Mouse (Mus musculus): ENCODE data around the gene Ptpn13. TPM values are rescaled to one million over a fixed set of nuclear protein-coding genes. Genes with fewer than 3 reads are reported as not detected.

Ptpn13 gene
- total and polyA plus RNA-seq, 3 experiments = 0.04 TPM; not detected in 2

DNA sequence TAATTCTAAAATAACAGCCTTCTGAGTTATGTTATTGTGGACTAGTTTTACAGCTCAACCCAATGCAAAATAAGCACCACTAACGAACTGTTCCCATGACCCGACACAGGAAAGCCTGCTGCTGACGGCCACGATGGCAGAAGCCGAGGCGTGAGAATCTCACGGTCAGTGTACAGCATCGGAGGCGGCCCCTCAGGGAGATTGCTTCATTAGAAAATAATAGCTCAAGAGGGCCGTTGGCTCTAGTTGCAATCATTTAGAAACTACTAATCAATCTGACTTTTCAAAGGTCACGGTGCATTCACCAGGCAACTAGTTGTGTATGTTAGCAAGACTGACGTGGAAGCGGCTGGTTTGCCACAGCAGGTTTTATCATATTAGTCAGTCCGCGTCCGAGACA lies 31.2 kb upstream of the Ptpn13 start:
- peaks cover 3 to 17% of the 10 kb centered on the region in 2 experiments; a peak in 3 of 4 replicates for H3K4me1 ChIP-seq (ENCODE audit: control insufficient read depth in 1 of 2, insufficient read depth in 2 of 2)
- no peak overlapping the region for H3K4me2 ChIP-seq (ENCODE audit: insufficient read depth, low read depth, poor library complexity, severe bottlenecking)
- no peaks in the 10 kb centered on the region for H3K9me3 ChIP-seq (replicated peaks; ENCODE audit: low read length)
- H3K4me3 ChIP-seq (replicated peaks in 1 of 3; ENCODE audit: low read depth in 2 of 3, low read length in 2 of 3, poor library complexity in 1 of 3) = no peak overlapping the region
- dilution Hi-C loops (cut with MboI; ENCODE audit: extremely low pct_ligation_motif_present, extremely low pct_unique_long_range_greater_than_20kb, low sequenced_read_pairs) (no loop called here), in situ Hi-C loops (cut with MboI; ENCODE audit: low pct_ligation_motif_present, low pct_unique_long_range_greater_than_20kb, low sequenced_read_pairs) (no loop called here)
- H3K79me2 ChIP-seq (replicated peaks; ENCODE audit: control insufficient read depth, extremely low read depth, insufficient read depth, poor library complexity, severe bottlenecking) = no peaks in the 10 kb centered on the region
- H3K27ac ChIP-seq (ENCODE audit: insufficient read depth, low read depth) = no peak overlapping the region
- no peak for DNase-seq (ENCODE audit: extremely low read depth)
- no peaks in the 10 kb centered on the region for H3K36me3 ChIP-seq (replicated peaks in 1 of 2; ENCODE audit: control insufficient read depth in 1 of 2, insufficient read depth in 1 of 2, low read length in 1 of 2)
- H3K9ac ChIP-seq (ENCODE audit: insufficient read depth, low read depth) = no peak overlapping the region
- H3K27me3 ChIP-seq (replicated peaks) = no peaks in the 10 kb centered on the region
- TF ChIP-seq RAD21 (IDR thresholded peaks at IDR 0.05; ENCODE audit: low read depth, low read length) (no peak), E2F4 (IDR thresholded peaks at IDR 0.05; ENCODE audit: insufficient replicate concordance, low read depth, low read length) (no peak), RCOR1 (conservative IDR thresholded peaks at IDR 0.05; ENCODE audit: low read depth, low read length) (no peak), CTCF (conservative IDR thresholded peaks at IDR 0.05 in 1 of 2, IDR thresholded peaks at IDR 0.05 in 1 of 2; ENCODE audit: low read depth in 2 of 2, low read length in 2 of 2) (no peak)

DNA sequence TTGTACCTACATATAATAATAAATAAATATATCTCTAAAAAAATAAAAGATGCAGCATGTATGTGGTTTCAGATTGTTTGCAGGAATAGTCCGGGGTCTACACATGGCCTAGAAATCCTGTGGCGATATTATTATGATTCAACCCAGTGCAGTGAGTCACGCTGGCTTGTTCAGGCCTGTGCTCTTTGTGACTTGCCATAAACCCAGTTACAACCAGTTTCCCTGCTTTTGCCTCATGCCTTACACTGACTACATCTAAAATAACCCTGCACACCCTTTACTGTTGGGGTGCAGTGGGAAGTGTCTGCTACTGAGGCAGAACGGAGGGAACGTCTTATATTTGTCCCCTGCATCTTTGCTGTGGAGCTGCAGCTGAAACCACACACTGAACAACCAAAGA lies 29.3 kb upstream of the Ptpn13 start:
- Histone ChIP-seq H3K4me1 (ENCODE audit: control insufficient read depth in 1 of 2, insufficient read depth in 2 of 2) (peaks cover 0 to 8% of the 10 kb centered on the region in 2 experiments; a peak in 1 of 4 replicates), H3K4me3 (replicated peaks in 1 of 3; ENCODE audit: low read depth in 2 of 3, low read length in 2 of 3, poor library complexity in 1 of 3) (no peak overlapping the region), H3K27me3 (replicated peaks) (no peaks in the 10 kb centered on the region), H3K4me2 (ENCODE audit: insufficient read depth, low read depth, poor library complexity, severe bottlenecking) (no peak overlapping the region), H3K9ac (ENCODE audit: insufficient read depth, low read depth) (no peak overlapping the region), H3K36me3 (replicated peaks in 1 of 2; ENCODE audit: control insufficient read depth in 1 of 2, insufficient read depth in 1 of 2, low read length in 1 of 2) (no peaks in the 10 kb centered on the region), H3K79me2 (replicated peaks; ENCODE audit: control insufficient read depth, extremely low read depth, insufficient read depth, poor library complexity, severe bottlenecking) (no peaks in the 10 kb centered on the region), H3K27ac (ENCODE audit: insufficient read depth, low read depth) (no peak overlapping the region), H3K9me3 (replicated peaks; ENCODE audit: low read length) (no peaks in the 10 kb centered on the region)
- dilution Hi-C loops (cut with MboI; ENCODE audit: extremely low pct_ligation_motif_present, extremely low pct_unique_long_range_greater_than_20kb, low sequenced_read_pairs) (no loop called here), in situ Hi-C loops (cut with MboI; ENCODE audit: low pct_ligation_motif_present, low pct_unique_long_range_greater_than_20kb, low sequenced_read_pairs) (no loop called here)
- TF ChIP-seq JUN (IDR thresholded peaks at IDR 0.05; ENCODE audit: insufficient read depth, low read depth, low read length) (no peak), USF1 (IDR thresholded peaks at IDR 0.05; ENCODE audit: low read depth, low read length) (no peak), USF2 (conservative IDR thresholded peaks at IDR 0.05; ENCODE audit: low read depth, low read length) (no peak), MEF2A (IDR thresholded peaks at IDR 0.05; ENCODE audit: borderline replicate concordance, low read depth, low read length) (no peak), RAD21 (IDR thresholded peaks at IDR 0.05; ENCODE audit: low read depth, low read length) (no peak), SMC3 (IDR thresholded peaks at IDR 0.05; ENCODE audit: low read depth, low read length) (no peak), MYC (IDR thresholded peaks at IDR 0.05; ENCODE audit: low read depth, low read length) (no peak), POLR2A (IDR thresholded peaks at IDR 0.05; ENCODE audit: low read depth, low read length) (no peak)
- DNase-seq (ENCODE audit: extremely low read depth) = no peak

DNA sequence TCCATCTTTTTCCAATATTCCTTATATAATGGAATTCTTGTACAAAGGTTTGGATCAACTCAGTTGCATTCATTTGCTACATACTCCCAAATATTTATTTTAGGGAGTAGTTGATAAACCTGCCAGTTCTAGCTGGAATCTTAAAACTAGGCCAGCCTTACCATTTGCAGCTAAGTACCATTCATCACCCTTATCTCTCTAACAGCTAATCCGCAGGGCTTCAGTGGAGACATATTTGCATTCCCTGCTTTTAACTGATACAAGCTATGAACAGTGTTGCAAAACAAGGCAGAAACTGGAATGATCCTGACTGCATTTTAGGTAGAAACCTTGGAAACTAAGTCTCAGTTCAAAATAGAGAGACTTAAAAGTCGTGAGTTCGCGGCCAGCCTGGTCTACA lies 27.6 kb upstream of the Ptpn13 start:
- Histone ChIP-seq H3K9me3 (replicated peaks; ENCODE audit: low read length) (no peaks in the 10 kb centered on the region), H3K4me2 (ENCODE audit: insufficient read depth, low read depth, poor library complexity, severe bottlenecking) (no peak overlapping the region), H3K27me3 (replicated peaks) (no peaks in the 10 kb centered on the region), H3K27ac (ENCODE audit: insufficient read depth, low read depth) (no peak overlapping the region), H3K4me3 (replicated peaks in 1 of 3; ENCODE audit: low read depth in 2 of 3, low read length in 2 of 3, poor library complexity in 1 of 3) (no peak overlapping the region), H3K4me1 (ENCODE audit: control insufficient read depth in 1 of 2, insufficient read depth in 2 of 2) (peaks cover 0 to 8% of the 10 kb centered on the region in 2 experiments; a peak in 1 of 4 replicates), H3K36me3 (replicated peaks in 1 of 2; ENCODE audit: control insufficient read depth in 1 of 2, insufficient read depth in 1 of 2, low read length in 1 of 2) (no peaks in the 10 kb centered on the region), H3K79me2 (replicated peaks; ENCODE audit: control insufficient read depth, extremely low read depth, insufficient read depth, poor library complexity, severe bottlenecking) (no peaks in the 10 kb centered on the region), H3K9ac (ENCODE audit: insufficient read depth, low read depth) (no peak overlapping the region)
- TF ChIP-seq USF1 (IDR thresholded peaks at IDR 0.05; ENCODE audit: low read depth, low read length) (no peak), MAFK (IDR thresholded peaks at IDR 0.05; ENCODE audit: insufficient replicate concordance, low read length) (no peak), CTCF (conservative IDR thresholded peaks at IDR 0.05 in 1 of 2, IDR thresholded peaks at IDR 0.05 in 1 of 2; ENCODE audit: low read depth in 2 of 2, low read length in 2 of 2) (no peak)
- dilution Hi-C loops (cut with MboI; ENCODE audit: extremely low pct_ligation_motif_present, extremely low pct_unique_long_range_greater_than_20kb, low sequenced_read_pairs) = no loop called here
- no peak for DNase-seq (ENCODE audit: extremely low read depth)
- in situ Hi-C loops (cut with MboI; ENCODE audit: low pct_ligation_motif_present, low pct_unique_long_range_greater_than_20kb, low sequenced_read_pairs) = no loop called here

All from CH12.LX (cell line).